Mouse (Mus musculus) bone marrow, adult 2 months (tissue): ENCODE data around the gene Zfp334. TPM values are rescaled to one million over a fixed set of nuclear protein-coding genes. Genes with fewer than 3 reads are reported as not detected.

Experiments used
- H3K27ac ChIP-seq: fragments of 200-500 bp; 2 replicates; pipeline ENCODE4 v1.5.1; 2012; ENCODE audit warnings: low read depth, mild to moderate bottlenecking, control low read depth, inconsistent platforms, low read length; ENCODE audit not compliant: control insufficient read depth, poor library complexity, insufficient read depth
- H3K4me1 ChIP-seq: fragments of 200-500 bp; 2 replicates; pipeline ENCODE4 v1.6.1; 2011; ENCODE audit warnings: low read length; ENCODE audit not compliant: control insufficient read depth, insufficient read depth
- H3K4me3 ChIP-seq: fragments of 200-500 bp; replicated peaks from 2 replicates; pipeline ENCODE3; 2011; ENCODE audit warnings: mild to moderate bottlenecking, low read depth, low read length, control low read depth; ENCODE audit not compliant: control insufficient read depth
- CTCF ChIP-seq: fragments of 200-500 bp; IDR thresholded peaks from 2 replicates; pipeline ENCODE4 v1.5.1; 2011; ENCODE audit warnings: low read length, control low read depth; ENCODE audit not compliant: control insufficient read depth, insufficient read depth
- POLR2A ChIP-seq: fragments of 200-500 bp; IDR thresholded peaks from 2 replicates; pipeline ENCODE4 v1.6.1; 2011; ENCODE audit warnings: low read depth, mild to moderate bottlenecking, control low read depth, low read length, borderline replicate concordance; ENCODE audit not compliant: control insufficient read depth
- WGBS: fragments of 180-500 bp; shearing (Covaris S2); methylation state at CpG from one replicate; pipeline ENCODE4 v1.1.7; 2018; 5-methylcytosine and 5-hydroxymethylcytosine counted together
- polyA plus RNA-seq: library from polyadenylated mRNA; stranded (reverse); fragments of >200 nt; gene quantifications from 2 replicates; pipeline ENCODE4 v1.2.4, GENCODE M21; 2011; ENCODE audit warnings: low replicate concordance; ENCODE audit not compliant: missing spikeins, insufficient read depth, insufficient read length

Zfp334 gene
- 0.36 and 0.42 TPM in 2 replicates for polyA plus RNA-seq

GRCm38 (mm10) chr2:165387844-165388495, at the start of gene Zfp334:
Gene Zfp334 (minus strand): TSS chr2:165388259.
- H3K4me3 ChIP-seq: no peak within 1 kb of the TSS
- no peak within 1 kb of the TSS for H3K27ac ChIP-seq
- 5% methylated on average over 40 of the region's 40 CpGs for WGBS
- H3K4me1 ChIP-seq: no peaks in the 10 kb centered on the region
- no peak for TF ChIP-seq POLR2A
- no peak for TF ChIP-seq CTCF

GRCm38 (mm10) chr2:165428694-165429093, 40.6 kb upstream of the Zfp334 start:
- 70% methylated on average over 7 of the region's 7 CpGs for WGBS
- TF ChIP-seq POLR2A (no peak), CTCF (no peak)
- no peak overlapping the region for H3K27ac ChIP-seq
- no peak overlapping the region for H3K4me3 ChIP-seq
- no peaks in the 10 kb centered on the region for H3K4me1 ChIP-seq

- Histone ChIP-seq H3K4me1 (no peaks in the 10 kb centered on the region; the same call in none of the 2 replicates), H3K4me3 (no peak overlapping the region), H3K27ac (no peak overlapping the region)
- WGBS: 67% methylated on average over 2 of the region's 2 CpGs
- TF ChIP-seq POLR2A: no peak
- TF ChIP-seq CTCF: no peak
Observed at GRCm38 (mm10) chr2:165420195-165420594, 32.1 kb upstream of the Zfp334 start.

- 70% methylated on average over 4 of the region's 4 CpGs for WGBS
- H3K4me3 ChIP-seq: no peak overlapping the region
- no peak overlapping the region for H3K27ac ChIP-seq
- TF ChIP-seq POLR2A (no peak), CTCF (no peak)
- H3K4me1 ChIP-seq: no peaks in the 10 kb centered on the region; the same call in none of the 2 replicates
Observed at GRCm38 (mm10) chr2:165419670-165420111, 31.6 kb upstream of the Zfp334 start.

- WGBS: 70% methylated on average over 2 of the region's 2 CpGs
- Histone ChIP-seq H3K4me1 (no peaks in the 10 kb centered on the region; the same call in none of the 2 replicates), H3K4me3 (no peak overlapping the region), H3K27ac (no peak overlapping the region)
- TF ChIP-seq POLR2A (no peak), CTCF (no peak)
Observed at GRCm38 (mm10) chr2:165418577-165418976, 30.5 kb upstream of the Zfp334 start.

- TF ChIP-seq CTCF (no peak), POLR2A (no peak)
- WGBS: 47% methylated on average over 7 of the region's 7 CpGs
- Histone ChIP-seq H3K4me1 (no peaks in the 10 kb centered on the region; the same call in none of the 2 replicates), H3K27ac (no peak overlapping the region), H3K4me3 (no peak overlapping the region)
Observed at GRCm38 (mm10) chr2:165417291-165417690, 29.2 kb upstream of the Zfp334 start.

GRCm38 (mm10) chr2:165415795-165416194, 27.7 kb upstream of the Zfp334 start:
- WGBS: 75% methylated on average over 6 of the region's 6 CpGs
- TF ChIP-seq CTCF (no peak), POLR2A (no peak)
- Histone ChIP-seq H3K4me3 (no peak overlapping the region), H3K27ac (no peak overlapping the region), H3K4me1 (no peaks in the 10 kb centered on the region; the same call in none of the 2 replicates)

- Histone ChIP-seq H3K4me3 (no peak overlapping the region), H3K27ac (no peak overlapping the region), H3K4me1 (no peaks in the 10 kb centered on the region; the same call in none of the 2 replicates)
- 67% methylated on average over 11 of the region's 11 CpGs for WGBS
- TF ChIP-seq CTCF (no peak), POLR2A (no peak)
Observed at GRCm38 (mm10) chr2:165415141-165415721, 27.2 kb upstream of the Zfp334 start.
